Mouse (Mus musculus): ENCODE results near the gene Palm2. TPM values are rescaled to one million over a fixed set of nuclear protein-coding genes. Genes with fewer than 3 reads are reported as not detected.

Gene Palm2
- polyA plus RNA-seq, 1 experiment from 2014 or later: 1.1 TPM

GRCm38 (mm10) chr4:57755085-57755484, 321.0 kb downstream of the Palm2 start:
- Histone ChIP-seq H3K4me2 (replicated peaks; ENCODE audit: low read depth) (no peak overlapping the region), H3K4me3 (ENCODE audit: low read depth, low read length) (no peak overlapping the region), H3K36me3 (ENCODE audit: control insufficient read depth, insufficient read depth) (no peaks in the 10 kb centered on the region; the same call in 1 of the 2 replicates), H3K4me1 (replicated peaks; ENCODE audit: control insufficient read depth, insufficient read depth, low read length) (no peaks in the 10 kb centered on the region), H3K27me3 (replicated peaks; ENCODE audit: control insufficient read depth, insufficient read depth, low read length) (no peaks in the 10 kb centered on the region), H3K9me3 (ENCODE audit: control insufficient read depth) (no peaks in the 10 kb centered on the region), H3K27ac (ENCODE audit: low read depth, low read length) (no peak overlapping the region), H3K9ac (ENCODE audit: low read depth, low read length) (no peak overlapping the region)
- ATAC-seq: no peak
- no peak for TF ChIP-seq CTCF (IDR thresholded peaks at IDR 0.05; ENCODE audit: low read depth)
- 89% methylated on average over 11 of the region's 11 CpGs for WGBS

DNA sequence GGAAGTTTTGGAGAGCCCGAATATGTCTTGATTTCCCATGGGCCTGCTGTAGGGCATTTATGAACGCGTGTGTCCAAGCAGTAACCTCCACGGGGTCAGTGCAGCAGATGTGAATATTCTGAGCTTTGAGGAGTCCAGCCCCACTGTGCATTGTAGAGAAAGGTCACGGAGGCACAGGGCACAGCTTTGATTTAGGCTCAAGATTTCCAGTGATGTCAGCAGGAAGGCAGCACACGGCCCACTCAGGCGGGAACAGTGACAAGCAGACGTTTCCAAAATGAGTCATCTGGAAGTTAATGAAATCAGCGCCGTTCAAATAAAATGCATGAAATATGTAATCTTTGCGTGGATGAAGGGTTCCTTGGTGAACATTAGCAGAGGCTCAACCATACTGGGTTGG, 323.9 kb downstream of the Palm2 start:
- no peaks in the 10 kb centered on the region for H3K27me3 ChIP-seq (replicated peaks; ENCODE audit: control insufficient read depth, insufficient read depth, low read length)
- H3K9me3 ChIP-seq (ENCODE audit: control insufficient read depth): no peaks in the 10 kb centered on the region
- H3K27ac ChIP-seq (ENCODE audit: low read depth, low read length): no peak overlapping the region
- WGBS: 65% methylated on average over 11 of the region's 11 CpGs
- H3K36me3 ChIP-seq (ENCODE audit: control insufficient read depth, insufficient read depth): no peaks in the 10 kb centered on the region
- no peak overlapping the region for H3K9ac ChIP-seq (ENCODE audit: low read depth, low read length)
- H3K4me2 ChIP-seq (replicated peaks; ENCODE audit: low read depth): no peak overlapping the region
- no peaks in the 10 kb centered on the region for H3K4me1 ChIP-seq (replicated peaks; ENCODE audit: control insufficient read depth, insufficient read depth, low read length)
- H3K4me3 ChIP-seq (ENCODE audit: low read depth, low read length): no peak overlapping the region
- no peak for ATAC-seq
- no peak for TF ChIP-seq CTCF (IDR thresholded peaks at IDR 0.05; ENCODE audit: low read depth)

Other genes starting within 250 kb of the Palm2 start
- 8.6 and 10.7 TPM in 2 replicates for gene Ptpn3, start 132.4 kb upstream of the Palm2 start, polyA plus RNA-seq (2015; fragmentation: Nextera tagmentation; extraction: Ambion mirVana)
- gene Pakap, start 133.9 kb downstream of the Palm2 start, polyA plus RNA-seq (2015; fragmentation: Nextera tagmentation; extraction: Ambion mirVana): 8.5 and 8.6 TPM in 2 replicates

All from intestine, postnatal 0 days (tissue).